In genomic region chr2:51610897-51611296, GRCm38 (mm10) we compare ENCODE assay signal across 21 mouse cellular contexts. TPM values are rescaled to one million over a fixed set of nuclear protein-coding genes. Genes with fewer than 3 reads are reported as not detected.
DNase-seq lines count a peak whose midpoint lies in the region; ATAC-seq and TF ChIP-seq lines count a peak whose summit lies in the region.
"Had no signal": no experiment of that assay in that cellular context is flagged by ENCODE, and none has a peak within 500 bp of the region (broad histone marks: within the 10 kb centered on the region; RNA-seq: fewer than 3 reads in every experiment).

No protein-coding gene starts in this region.

- H3K9me3 ChIP-seq in neural tube, embryonic 12.5 days: no peaks in the 10 kb centered on the region
- H3K9me3 ChIP-seq in forebrain, postnatal 0 days (ENCODE audit: low read length): no peaks in the 10 kb centered on the region
- no peaks in the 10 kb centered on the region for H3K9me3 ChIP-seq in midbrain, embryonic 11.5 days (ENCODE audit: control insufficient read depth, low read length)
- no peaks in the 10 kb centered on the region for H3K9me3 ChIP-seq in neural tube, embryonic 14.5 days (ENCODE audit: control insufficient read depth, low read length)
- no peaks in the 10 kb centered on the region for H3K9me3 ChIP-seq in intestine, postnatal 0 days (ENCODE audit: control insufficient read depth)
- H3K9me3 ChIP-seq: megakaryocyte, embryonic 14.5 days had no signal

- no peak overlapping the region for H3K9ac ChIP-seq in neural tube, embryonic 12.5 days
- no peak overlapping the region for H3K9ac ChIP-seq in forebrain, postnatal 0 days
- no peak overlapping the region for H3K9ac ChIP-seq in midbrain, embryonic 11.5 days (ENCODE audit: low read length)
- no peak overlapping the region for H3K9ac ChIP-seq in neural tube, embryonic 14.5 days (replicated peaks; ENCODE audit: low read depth, low read length)
- no peak overlapping the region for H3K9ac ChIP-seq in intestine, postnatal 0 days (ENCODE audit: low read depth, low read length)
- H3K9ac ChIP-seq: liver, postnatal 0 days had no signal

- no peaks in the 10 kb centered on the region for H3K36me3 ChIP-seq in neural tube, embryonic 12.5 days
- no peaks in the 10 kb centered on the region for H3K36me3 ChIP-seq in forebrain, postnatal 0 days (ENCODE audit: insufficient read depth)
- no peaks in the 10 kb centered on the region for H3K36me3 ChIP-seq in midbrain, embryonic 11.5 days (ENCODE audit: control insufficient read depth, insufficient read depth, low read length)
- H3K36me3 ChIP-seq in neural tube, embryonic 14.5 days (ENCODE audit: control insufficient read depth, insufficient read depth, low read length): no peaks in the 10 kb centered on the region
- H3K36me3 ChIP-seq in intestine, postnatal 0 days (ENCODE audit: control insufficient read depth, insufficient read depth): no peaks in the 10 kb centered on the region

- no peak overlapping the region for H3K27ac ChIP-seq in neural tube, embryonic 12.5 days
- no peak overlapping the region for H3K27ac ChIP-seq in forebrain, postnatal 0 days (ENCODE audit: low read depth, low read length)
- no peak overlapping the region for H3K27ac ChIP-seq in midbrain, embryonic 11.5 days (ENCODE audit: low read depth, low read length)
- H3K27ac ChIP-seq in neural tube, embryonic 14.5 days (ENCODE audit: low read depth, low read length): no peak overlapping the region
- H3K27ac ChIP-seq in intestine, postnatal 0 days (ENCODE audit: low read depth, low read length): no peak overlapping the region

- no peak overlapping the region for H3K4me2 ChIP-seq in neural tube, embryonic 12.5 days (replicated peaks)
- H3K4me2 ChIP-seq in forebrain, postnatal 0 days (ENCODE audit: low read depth): 0 out of 2 replicates have a peak overlapping the region, but pooled peaks have one; percentile 44
- no peak overlapping the region for H3K4me2 ChIP-seq in midbrain, embryonic 11.5 days
- H3K4me2 ChIP-seq in neural tube, embryonic 14.5 days (ENCODE audit: low read depth, low read length): no peak overlapping the region; the same call in 1 of the 2 replicates
- H3K4me2 ChIP-seq in intestine, postnatal 0 days (replicated peaks; ENCODE audit: low read depth): no peak overlapping the region

- no peaks in the 10 kb centered on the region for H3K27me3 ChIP-seq in neural tube, embryonic 12.5 days (replicated peaks)
- no peaks in the 10 kb centered on the region for H3K27me3 ChIP-seq in forebrain, postnatal 0 days (ENCODE audit: insufficient read depth, low read length)
- no peaks in the 10 kb centered on the region for H3K27me3 ChIP-seq in midbrain, embryonic 11.5 days (ENCODE audit: control insufficient read depth, insufficient read depth, low read length)
- H3K27me3 ChIP-seq in neural tube, embryonic 14.5 days (ENCODE audit: control insufficient read depth, insufficient read depth, low read length): no peaks in the 10 kb centered on the region
- H3K27me3 ChIP-seq in intestine, postnatal 0 days (replicated peaks; ENCODE audit: control insufficient read depth, insufficient read depth, low read length): no peaks in the 10 kb centered on the region
- H3K27me3 ChIP-seq: megakaryocyte, embryonic 14.5 days had no signal

- no peak for DNase-seq in neural tube, embryonic 10.5 days (ENCODE audit: extremely low spot score, low spot score)
- no peak for DNase-seq in forebrain, postnatal 0 days
- peak; percentile 82 for DNase-seq in midbrain, embryonic 11.5 days (ENCODE audit: low spot score, missing footprints)
- no peak for DNase-seq in gastrocnemius, postnatal 10 days
- DNase-seq in frontal cortex, postnatal 14 days (ENCODE audit: low spot score in 2 of 2): no peak
- DNase-seq: cerebellum, postnatal 36 days; heart, adult 18-20 months; kidney, adult 8-10 months; liver; liver, postnatal 0 days; lung, postnatal 14 days; thymus, postnatal 4 days had no signal

- ATAC-seq in neural tube, embryonic 12.5 days (ENCODE audit: low FRiP score, low read depth): peak; percentile 85
- ATAC-seq in forebrain, postnatal 0 days: no peak
- peak; percentile 72; the same call in 1 of the 2 replicates for ATAC-seq in midbrain, embryonic 11.5 days (ENCODE audit: low FRiP score)
- ATAC-seq in neural tube, embryonic 14.5 days (ENCODE audit: low read depth): peak; percentile 63
- no peak for ATAC-seq in intestine, postnatal 0 days
- ATAC-seq: liver, postnatal 0 days had no signal

- H3K4me3 ChIP-seq in neural tube, embryonic 12.5 days: no peak overlapping the region
- no peak overlapping the region for H3K4me3 ChIP-seq in forebrain, postnatal 0 days (ENCODE audit: low read depth, low read length)
- H3K4me3 ChIP-seq in midbrain, embryonic 11.5 days (ENCODE audit: low read depth, low read length): no peak overlapping the region
- H3K4me3 ChIP-seq in neural tube, embryonic 14.5 days (ENCODE audit: low read depth, low read length): no peak overlapping the region
- no peak overlapping the region for H3K4me3 ChIP-seq in intestine, postnatal 0 days (ENCODE audit: low read depth, low read length)
- H3K4me3 ChIP-seq: megakaryocyte, embryonic 14.5 days had no signal

- WGBS in neural tube, embryonic 12.5 days: 34% methylated on average over 2 of the region's 2 CpGs
- WGBS in forebrain, postnatal 0 days: 10% methylated on average over 2 of the region's 2 CpGs
- WGBS in midbrain, embryonic 11.5 days: 18% methylated on average over 2 of the region's 2 CpGs
- 26% methylated on average over 2 of the region's 2 CpGs for WGBS in neural tube, embryonic 14.5 days
- 53% methylated on average over 2 of the region's 2 CpGs for WGBS in intestine, postnatal 0 days

- TF ChIP-seq CTCF in forebrain, postnatal 0 days (IDR thresholded peaks at IDR 0.05; ENCODE audit: low read depth): no peak
- TF ChIP-seq CTCF in intestine, postnatal 0 days (IDR thresholded peaks at IDR 0.05; ENCODE audit: low read depth): no peak

- H3K4me1 ChIP-seq in neural tube, embryonic 12.5 days: peaks cover 14% of the 10 kb centered on the region
- peaks cover 4% of the 10 kb centered on the region; the same call in 1 of the 2 replicates for H3K4me1 ChIP-seq in forebrain, postnatal 0 days (ENCODE audit: insufficient read depth)
- peaks cover 14% of the 10 kb centered on the region for H3K4me1 ChIP-seq in midbrain, embryonic 11.5 days (ENCODE audit: control insufficient read depth, insufficient read depth, low read length)
- H3K4me1 ChIP-seq in neural tube, embryonic 14.5 days (ENCODE audit: control insufficient read depth, insufficient read depth, low read length): peaks cover 9% of the 10 kb centered on the region; the same call in 1 of the 2 replicates
- H3K4me1 ChIP-seq in intestine, postnatal 0 days (replicated peaks; ENCODE audit: control insufficient read depth, insufficient read depth, low read length): no peaks in the 10 kb centered on the region
- H3K4me1 ChIP-seq: megakaryocyte, embryonic 14.5 days had no signal

RNA-seq across cellular contexts. Expression of gene Tas2r134, which starts 16.4 kb away (rescaled TPM):
- not detected in 2 replicates for polyA plus RNA-seq in neural tube, embryonic 12.5 days (2016; fragmentation: Nextera tagmentation; extraction: Ambion mirVana)
- not detected in 2 replicates for total RNA-seq in forebrain, postnatal 0 days (2014; rRNA removed)
- polyA plus RNA-seq in forebrain, postnatal 0 days (2015; fragmentation: Nextera tagmentation; extraction: Ambion mirVana): not detected in 2 replicates
- polyA plus RNA-seq in midbrain, embryonic 11.5 days (2014; fragmentation: Nextera tagmentation; extraction: Ambion mirVana): not detected in 2 replicates
- not detected in 2 replicates for polyA plus RNA-seq in neural tube, embryonic 14.5 days (2014; fragmentation: Nextera tagmentation; extraction: Ambion mirVana)
- not detected in 2 replicates for polyA plus RNA-seq in intestine, postnatal 0 days (2015; fragmentation: Nextera tagmentation; extraction: Ambion mirVana)
- not detected for total RNA-seq in gastrocnemius, postnatal 10 days (2021)
- total RNA-seq: heart, adult 18-20 months; layer of hippocampus, postnatal 14 days; left cerebral cortex, postnatal 25 days had no signal
- polyA plus RNA-seq: heart, embryonic 16.5 days; large intestine, adult 2 months; liver, postnatal 0 days; small intestine, adult 2 months had no signal

Comparison
In these comparisons a context has a peak if more than half of its experiments do, and no peak if none do; other contexts are left out.
1. ATAC-seq: peak in neural tube, embryonic 12.5 days (single experiment), midbrain, embryonic 11.5 days (single experiment) and neural tube, embryonic 14.5 days (single experiment); none in forebrain, postnatal 0 days (single experiment) and intestine, postnatal 0 days (single experiment).